Mouse (Mus musculus) embryonic facial prominence, embryonic 15.5 days (tissue): Measurements from ENCODE around the gene Cacna1h. TPM values are rescaled to one million over a fixed set of nuclear protein-coding genes. Genes with fewer than 3 reads are reported as not detected.

Experiments used
- ATAC-seq: fragments of 200-750 bp; cut with Nextera tagmentation; 2 replicates; pipeline ENCODE4 v1.8.0; 2017; ENCODE audit warnings: low read depth, moderate TSS enrichment; ENCODE audit not compliant: insufficient number of reproducible peaks, low FRiP score, low TSS enrichment
- H3K27ac ChIP-seq: fragments of 300-500 bp; sonication (generic); replicated peaks from 2 replicates; pipeline ENCODE4 v1.5.1; 2015; ENCODE audit warnings: mild to moderate bottlenecking, inconsistent platforms
- H3K27me3 ChIP-seq: fragments of 300-500 bp; sonication (generic); 2 replicates; pipeline ENCODE4 v1.6.1; 2015; ENCODE audit warnings: inconsistent platforms
- H3K36me3 ChIP-seq: fragments of 300-500 bp; sonication (generic); 2 replicates; pipeline ENCODE4 v1.6.1; 2015; ENCODE audit warnings: mild to moderate bottlenecking, inconsistent platforms
- H3K4me1 ChIP-seq: fragments of 300-500 bp; sonication (generic); 2 replicates; pipeline ENCODE4 v1.6.1; 2015; ENCODE audit warnings: inconsistent platforms
- H3K4me2 ChIP-seq: fragments of 300-500 bp; sonication (generic); replicated peaks from 2 replicates; pipeline ENCODE4 v1.6.1; 2015; ENCODE audit warnings: mild to moderate bottlenecking, inconsistent platforms
- H3K4me3 ChIP-seq: fragments of 300-500 bp; sonication (generic); replicated peaks from 2 replicates; pipeline ENCODE4 v1.5.1; 2015; ENCODE audit warnings: mild to moderate bottlenecking, inconsistent platforms
- H3K9ac ChIP-seq: fragments of 300-500 bp; sonication (generic); 2 replicates; pipeline ENCODE4 v1.6.1; 2015; ENCODE audit warnings: inconsistent platforms
- H3K9me3 ChIP-seq: fragments of 300-500 bp; sonication (generic); replicated peaks from 2 replicates; pipeline ENCODE4 v1.6.1; 2016; ENCODE audit warnings: inconsistent platforms
- WGBS: fragments of 180-500 bp; shearing (Covaris S2); methylation state at CpG from one replicate; pipeline ENCODE4 v1.1.7; 2015; 5-methylcytosine and 5-hydroxymethylcytosine counted together
- polyA plus RNA-seq: library from polyadenylated mRNA; unstranded; fragments of >200 nt; fragmentation: Nextera tagmentation; extraction: Ambion mirVana; gene quantifications from 2 replicates; pipeline ENCODE4 v1.2.1, GENCODE M21; 2015

The Cacna1h gene
- polyA plus RNA-seq, 1 experiment from 2014 or later: 5.7 TPM

DNA sequence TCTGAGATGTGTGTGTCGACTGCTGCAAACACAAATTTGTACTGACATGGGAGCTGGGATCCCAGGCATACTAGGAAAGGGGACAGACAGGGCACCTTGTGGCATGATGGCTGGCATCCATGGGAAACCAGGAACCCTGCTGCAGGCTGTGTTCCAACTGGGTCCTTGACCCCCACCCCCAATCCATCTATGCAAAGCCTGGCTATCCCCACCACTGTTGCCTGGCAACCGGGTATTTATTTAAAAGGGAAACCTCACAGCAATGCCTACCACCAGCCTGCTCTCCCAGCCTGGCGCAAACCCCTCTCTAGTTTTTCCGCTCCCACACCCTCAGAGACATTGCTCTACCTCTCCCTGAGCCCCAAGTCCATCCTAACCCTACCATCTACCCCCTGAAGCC is 26.2 kb downstream of the Cacna1h start:
- H3K4me2 ChIP-seq: no peak overlapping the region
- ATAC-seq: no peak
- no peaks in the 10 kb centered on the region for H3K36me3 ChIP-seq
- H3K4me3 ChIP-seq: no peak overlapping the region
- H3K27ac ChIP-seq: no peak overlapping the region
- H3K4me1 ChIP-seq: peaks cover 61% of the 10 kb centered on the region
- H3K27me3 ChIP-seq: no peaks in the 10 kb centered on the region
- WGBS: 83% methylated on average over 4 of the region's 4 CpGs
- H3K9me3 ChIP-seq: no peaks in the 10 kb centered on the region
- H3K9ac ChIP-seq: no peak overlapping the region

DNA sequence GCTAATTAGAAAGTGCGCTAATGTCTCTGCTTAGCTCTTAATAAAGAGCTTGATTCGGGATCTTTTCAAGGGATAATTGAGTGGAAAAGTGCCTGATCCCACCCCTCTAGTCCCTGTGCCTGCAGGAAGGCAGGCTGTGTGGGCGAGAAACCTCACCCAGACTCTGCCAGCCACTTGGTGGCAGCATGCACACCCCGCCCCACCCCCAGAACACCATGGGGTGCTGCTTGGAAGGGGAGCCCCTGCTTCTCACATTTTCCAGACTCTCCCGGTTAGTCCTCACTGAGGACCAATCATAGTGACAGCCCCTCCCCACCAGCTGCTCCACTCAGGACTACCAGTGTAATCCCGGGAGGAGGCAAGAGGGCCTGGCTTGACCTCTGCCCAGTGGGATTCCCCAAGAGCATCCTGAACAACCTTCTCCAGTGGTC is 27.6 kb downstream of the Cacna1h start:
- Histone ChIP-seq H3K9ac (no peak overlapping the region), H3K36me3 (no peaks in the 10 kb centered on the region), H3K9me3 (no peaks in the 10 kb centered on the region), H3K4me2 (no peak overlapping the region), H3K4me3 (no peak overlapping the region), H3K27ac (no peak overlapping the region), H3K4me1 (peaks cover 55% of the 10 kb centered on the region), H3K27me3 (no peaks in the 10 kb centered on the region)
- no peak for ATAC-seq
- 15% methylated on average over 6 of the region's 6 CpGs for WGBS

DNA sequence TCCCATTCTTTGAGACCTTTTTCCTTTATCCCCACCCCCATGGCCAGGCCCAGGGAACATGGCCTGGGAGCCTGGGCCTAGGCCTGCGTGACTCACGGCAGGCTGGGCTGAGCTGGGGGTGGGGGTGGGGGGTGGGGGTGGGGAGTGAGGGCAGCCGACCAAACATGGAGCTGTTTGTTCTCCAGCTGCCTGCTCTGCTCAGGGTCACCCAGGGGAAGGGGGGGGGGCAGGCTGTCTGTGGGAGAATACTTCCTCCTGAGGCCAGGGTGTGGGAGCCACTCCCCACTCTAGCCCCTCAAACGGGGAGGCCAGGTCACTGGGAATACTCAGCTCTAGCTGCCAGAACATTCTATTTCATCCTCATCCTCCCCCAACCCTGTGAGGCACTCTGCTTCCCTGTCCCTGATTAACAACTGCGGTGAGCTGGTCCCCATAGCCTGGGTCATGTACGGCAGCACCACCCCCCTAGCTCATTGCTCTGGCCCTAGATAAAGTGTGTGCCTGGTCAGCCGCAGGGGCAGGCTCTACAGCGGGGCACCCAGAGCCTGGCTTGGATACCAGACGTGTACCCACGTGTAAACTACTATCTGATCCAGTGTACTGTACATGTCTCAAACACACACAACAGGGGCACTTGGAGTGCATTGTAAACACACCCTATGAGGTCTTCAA is 28.2 kb downstream of the Cacna1h start:
- Histone ChIP-seq H3K36me3 (no peaks in the 10 kb centered on the region), H3K4me1 (peaks cover 48% of the 10 kb centered on the region), H3K27me3 (no peaks in the 10 kb centered on the region), H3K9ac (no peak overlapping the region), H3K4me2 (no peak overlapping the region), H3K9me3 (no peaks in the 10 kb centered on the region), H3K27ac (no peak overlapping the region), H3K4me3 (no peak overlapping the region)
- 15% methylated on average over 10 of the region's 10 CpGs for WGBS
- ATAC-seq: no peak; the same call in 1 of the 2 replicates

- Histone ChIP-seq H3K9me3 (no peaks in the 10 kb centered on the region), H3K4me3 (no peak overlapping the region), H3K36me3 (no peaks in the 10 kb centered on the region), H3K4me2 (no peak overlapping the region), H3K9ac (no peak overlapping the region), H3K4me1 (peaks cover 36% of the 10 kb centered on the region), H3K27me3 (no peaks in the 10 kb centered on the region), H3K27ac (no peak overlapping the region)
- no peak for ATAC-seq
- 41% methylated on average over 3 of the region's 3 CpGs for WGBS
These were observed 29.4 kb downstream of the Cacna1h start for GRCm38 (mm10) chr17:25404190-25404589.

DNA sequence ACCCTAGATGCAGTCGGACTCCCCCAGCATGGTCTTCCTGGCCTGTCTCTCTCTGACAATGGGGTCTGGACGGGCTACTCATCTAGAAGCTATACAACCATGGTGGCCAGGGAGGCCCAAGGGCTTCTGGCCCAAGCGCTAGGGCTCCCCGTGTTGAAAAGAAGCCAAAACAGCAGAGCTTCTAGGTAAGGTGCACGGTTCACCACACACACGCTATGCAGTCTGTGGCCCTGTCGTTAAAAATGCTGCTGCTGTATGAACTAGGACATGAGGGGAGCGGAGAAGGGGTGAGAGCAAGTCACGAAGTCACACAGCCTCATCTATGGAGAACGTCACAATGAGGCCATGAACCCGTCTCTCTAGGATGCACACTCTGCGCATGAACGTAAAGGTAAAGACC is 31.4 kb downstream of the Cacna1h start:
- H3K4me3 ChIP-seq: no peak overlapping the region
- ATAC-seq: no peak
- no peak overlapping the region for H3K4me2 ChIP-seq
- H3K9me3 ChIP-seq: no peaks in the 10 kb centered on the region
- H3K4me1 ChIP-seq: peaks cover 38% of the 10 kb centered on the region
- no peaks in the 10 kb centered on the region for H3K27me3 ChIP-seq
- no peak overlapping the region for H3K9ac ChIP-seq
- H3K36me3 ChIP-seq: no peaks in the 10 kb centered on the region
- WGBS: 81% methylated on average over 13 of the region's 13 CpGs
- no peak overlapping the region for H3K27ac ChIP-seq

DNA sequence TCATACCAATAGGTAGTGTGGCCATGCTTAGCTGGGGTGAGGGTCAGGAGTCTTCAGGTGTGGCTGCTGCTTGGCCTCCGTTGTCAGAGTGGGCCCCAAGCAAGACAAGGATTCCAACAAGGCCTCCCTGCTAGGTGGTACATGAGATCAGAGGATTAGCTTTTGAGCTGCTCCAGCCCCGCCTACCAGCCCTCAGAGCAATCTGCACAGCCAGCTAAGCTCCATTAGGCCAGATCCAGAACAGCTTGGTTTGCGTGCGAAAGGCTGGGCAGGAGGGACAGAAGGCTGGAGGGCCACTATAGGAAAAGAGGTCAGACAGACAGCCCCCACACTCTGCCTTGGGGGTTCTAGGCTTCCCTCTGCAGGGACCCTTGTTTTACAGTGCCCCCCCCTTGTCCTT is 32.1 kb downstream of the Cacna1h start:
- no peak overlapping the region for H3K4me2 ChIP-seq
- no peaks in the 10 kb centered on the region for H3K27me3 ChIP-seq
- H3K9ac ChIP-seq: no peak overlapping the region
- peaks cover 3% of the 10 kb centered on the region; the same call in 1 of the 2 replicates for H3K36me3 ChIP-seq
- 32% methylated on average over 4 of the region's 4 CpGs for WGBS
- H3K9me3 ChIP-seq: no peaks in the 10 kb centered on the region
- peaks cover 31% of the 10 kb centered on the region for H3K4me1 ChIP-seq
- H3K4me3 ChIP-seq: no peak overlapping the region
- no peak for ATAC-seq
- no peak overlapping the region for H3K27ac ChIP-seq

DNA sequence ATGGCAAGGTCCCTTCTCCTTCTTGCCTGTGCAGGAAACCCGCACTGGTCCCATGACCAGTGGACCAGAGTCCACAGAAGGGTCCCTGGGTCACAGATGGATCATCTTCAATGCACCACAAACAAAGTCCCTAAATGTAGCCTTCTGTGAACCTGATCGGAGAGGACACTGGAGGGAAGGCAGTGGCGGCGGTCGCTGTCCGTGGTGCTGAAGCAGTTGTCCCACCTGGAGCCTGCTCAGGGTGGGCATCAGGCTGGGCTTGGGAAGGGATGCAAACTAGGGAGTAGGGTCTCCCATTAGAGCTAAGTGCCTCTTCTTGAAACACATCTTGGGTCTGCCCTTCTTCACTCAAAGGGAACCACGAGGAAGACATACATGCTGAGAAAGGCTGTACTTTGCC is 33.1 kb downstream of the Cacna1h start:
- 5% methylated on average over 7 of the region's 7 CpGs for WGBS
- Histone ChIP-seq H3K9ac (no peak overlapping the region), H3K4me2 (no peak overlapping the region), H3K4me1 (peaks cover 20% of the 10 kb centered on the region), H3K4me3 (no peak overlapping the region), H3K27me3 (no peaks in the 10 kb centered on the region), H3K9me3 (no peaks in the 10 kb centered on the region), H3K27ac (no peak overlapping the region), H3K36me3 (peaks cover 3% of the 10 kb centered on the region; the same call in 1 of the 2 replicates)
- no peak for ATAC-seq

- no peak for ATAC-seq
- Histone ChIP-seq H3K36me3 (peaks cover 3% of the 10 kb centered on the region; the same call in 1 of the 2 replicates), H3K27ac (no peak overlapping the region), H3K9ac (no peak overlapping the region), H3K27me3 (no peaks in the 10 kb centered on the region), H3K4me1 (peaks cover 10% of the 10 kb centered on the region; the same call in 1 of the 2 replicates), H3K4me2 (no peak overlapping the region), H3K9me3 (no peaks in the 10 kb centered on the region), H3K4me3 (no peak overlapping the region)
- 41% methylated on average over 13 of the region's 13 CpGs for WGBS
These were observed 35.1 kb downstream of the Cacna1h start for GRCm38 (mm10) chr17:25398520-25398838.

- Histone ChIP-seq H3K27me3 (no peaks in the 10 kb centered on the region), H3K4me2 (no peak overlapping the region), H3K9me3 (no peaks in the 10 kb centered on the region), H3K9ac (no peak overlapping the region), H3K36me3 (peaks cover 3% of the 10 kb centered on the region; the same call in 1 of the 2 replicates), H3K4me3 (no peak overlapping the region), H3K4me1 (peaks cover 10% of the 10 kb centered on the region; the same call in 1 of the 2 replicates), H3K27ac (no peak overlapping the region)
- WGBS: 33% methylated on average over 14 of the region's 14 CpGs
- peak; percentile 24; the same call in 1 of the 2 replicates for ATAC-seq
These were observed 35.6 kb downstream of the Cacna1h start for GRCm38 (mm10) chr17:25397804-25398519.

DNA sequence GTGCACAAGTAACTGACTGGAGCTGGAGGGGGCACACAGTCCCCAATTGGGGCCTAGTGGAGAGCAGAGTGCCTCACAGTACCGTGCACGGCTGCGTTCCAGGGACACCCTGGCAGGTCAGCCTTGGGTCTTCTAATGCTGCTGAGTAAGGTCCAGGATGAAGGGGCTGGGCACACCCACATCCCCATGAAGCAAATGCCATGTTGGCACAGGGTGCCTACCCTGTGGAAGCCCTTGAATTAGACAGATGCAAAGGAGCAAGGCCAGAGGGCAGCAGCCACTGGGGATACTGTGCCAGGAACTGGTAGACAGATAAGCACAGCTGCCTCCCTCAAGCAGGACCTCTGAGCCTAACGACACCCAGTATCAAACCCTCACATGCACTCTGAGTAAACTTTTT is 39.1 kb downstream of the Cacna1h start:
- Histone ChIP-seq H3K9me3 (no peaks in the 10 kb centered on the region), H3K4me3 (no peak overlapping the region), H3K36me3 (peaks cover 12% of the 10 kb centered on the region), H3K4me2 (no peak overlapping the region), H3K27ac (no peak overlapping the region), H3K27me3 (no peaks in the 10 kb centered on the region), H3K9ac (no peak overlapping the region), H3K4me1 (peaks cover 10% of the 10 kb centered on the region; the same call in 1 of the 2 replicates)
- no peak for ATAC-seq
- 76% methylated on average over 4 of the region's 4 CpGs for whole genome bisulfite sequencing

- Histone ChIP-seq H3K4me1 (0 out of 2 replicates have a peak, but pooled peaks cover 6% of the 10 kb centered on the region), H3K4me3 (no peak overlapping the region), H3K9ac (no peak overlapping the region), H3K4me2 (no peak overlapping the region), H3K27ac (no peak overlapping the region), H3K36me3 (peaks cover 12% of the 10 kb centered on the region; the same call in 1 of the 2 replicates), H3K9me3 (no peaks in the 10 kb centered on the region), H3K27me3 (no peaks in the 10 kb centered on the region)
- 39% methylated on average over 9 of the region's 9 CpGs for WGBS
- ATAC-seq: no peak
These were observed 59.6 kb downstream of the Cacna1h start for GRCm38 (mm10) chr17:25374011-25374410.
